Mouse (Mus musculus) G1E-ER4 (cell line): ENCODE data around the gene BC052040. TPM values are rescaled to one million over a fixed set of nuclear protein-coding genes. Genes with fewer than 3 reads are reported as not detected.

ENCODE experiments used
- GATA1 ChIP-seq: IDR thresholded peaks from one replicate; pipeline ENCODE4 v1.8.0; 2012; ENCODE audit warnings: low read length, inconsistent platforms
- polyA plus RNA-seq: library from polyadenylated mRNA; stranded (reverse); fragments of >175 nt; gene quantifications from 2 replicates; pipeline ENCODE4 v1.2.3, GENCODE M21; 2012

BC052040 gene
- polyA plus RNA-seq, 1 experiment: 6.4 TPM

DNA sequence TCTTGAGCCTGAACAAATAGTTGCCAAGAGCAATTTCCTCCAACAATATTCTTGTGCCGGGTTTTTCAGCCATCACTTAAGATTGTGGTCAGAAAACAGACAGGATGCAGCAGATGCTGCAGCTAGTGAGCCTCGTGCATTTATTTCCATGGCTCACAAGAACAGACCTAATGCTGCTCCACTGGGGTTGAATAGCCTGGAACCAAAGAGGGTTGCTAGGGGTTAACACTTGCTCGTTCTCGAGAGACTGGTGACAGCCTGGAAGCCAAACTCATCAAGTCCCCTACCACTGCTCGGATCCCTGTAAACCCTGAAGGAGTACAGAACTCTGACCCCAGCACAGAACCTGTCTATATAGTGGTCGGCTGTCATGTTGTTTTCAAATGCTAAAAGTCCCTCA, 144.4 kb downstream of the BC052040 start:
- TF ChIP-seq GATA1: no peak

DNA sequence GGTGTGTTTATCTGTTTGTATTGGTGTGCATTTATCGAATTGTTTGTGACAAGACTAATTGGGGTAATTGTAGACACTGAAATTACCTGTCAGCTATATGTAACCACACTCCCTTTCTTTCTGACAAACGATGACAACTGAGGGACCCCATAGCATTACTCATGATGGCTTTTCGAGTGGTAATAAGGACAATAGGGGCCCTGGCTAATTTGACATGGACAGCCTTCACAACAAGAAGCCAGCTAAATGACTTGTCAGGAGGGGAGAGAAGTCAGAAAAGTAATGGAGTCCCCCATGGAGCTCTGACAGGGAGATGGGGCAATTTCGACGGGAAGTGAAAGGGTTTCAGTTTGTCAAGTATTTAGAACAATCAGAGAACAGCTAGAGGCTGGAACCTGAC, 145.3 kb downstream of the BC052040 start:
- TF ChIP-seq GATA1: no peak

- TF ChIP-seq GATA1: no peak
These were observed 147.1 kb downstream of the BC052040 start for GRCm38 (mm10) chr2:115728627-115729026.

DNA sequence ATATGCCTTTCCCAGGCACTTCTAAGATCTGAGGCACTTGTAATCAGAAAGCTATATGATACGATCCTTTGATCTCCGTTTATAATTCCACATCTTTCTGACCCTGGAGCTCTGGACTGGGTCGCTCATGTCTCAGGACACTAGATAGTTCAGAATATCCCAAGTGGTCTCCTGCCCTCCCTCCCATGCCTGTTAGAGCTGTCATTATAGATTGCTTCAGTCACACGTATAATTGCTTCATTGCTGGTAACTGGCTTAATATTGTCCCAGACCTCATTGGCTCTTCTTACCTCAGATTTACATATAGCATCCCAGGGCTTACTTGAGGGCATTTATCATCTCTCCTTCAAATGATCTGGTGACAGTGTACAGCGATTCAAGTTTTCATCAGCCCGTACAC, 149.0 kb downstream of the BC052040 start:
- TF ChIP-seq GATA1: no peak

- TF ChIP-seq GATA1: no peak
These were observed 149.7 kb downstream of the BC052040 start for GRCm38 (mm10) chr2:115731171-115731570.

DNA sequence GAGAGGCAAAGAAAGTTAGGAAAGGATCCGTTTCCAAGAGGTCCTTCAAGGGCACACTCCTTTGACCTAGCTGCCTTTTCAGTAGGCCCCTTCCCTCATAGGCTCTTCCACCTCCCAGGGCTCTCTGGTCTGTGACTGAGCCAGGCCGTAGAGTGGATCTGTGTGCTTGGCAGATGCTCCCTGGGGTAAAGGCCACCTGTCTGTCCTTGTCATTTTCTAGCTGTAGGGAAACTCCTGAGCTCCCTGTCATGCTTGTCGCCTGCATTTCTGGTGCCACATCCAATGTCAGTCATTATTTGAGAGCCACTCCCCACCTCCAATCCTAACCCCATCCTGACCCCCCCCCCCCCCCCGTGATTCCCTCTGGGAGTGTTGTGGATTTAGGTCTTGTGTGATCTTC, 151.1 kb downstream of the BC052040 start:
- TF ChIP-seq GATA1: no peak

- TF ChIP-seq GATA1: no peak
These were observed 151.6 kb downstream of the BC052040 start for GRCm38 (mm10) chr2:115733017-115733692.

GRCm38 (mm10) chr2:115734850-115735249, 153.3 kb downstream of the BC052040 start:
- TF ChIP-seq GATA1: no peak

DNA sequence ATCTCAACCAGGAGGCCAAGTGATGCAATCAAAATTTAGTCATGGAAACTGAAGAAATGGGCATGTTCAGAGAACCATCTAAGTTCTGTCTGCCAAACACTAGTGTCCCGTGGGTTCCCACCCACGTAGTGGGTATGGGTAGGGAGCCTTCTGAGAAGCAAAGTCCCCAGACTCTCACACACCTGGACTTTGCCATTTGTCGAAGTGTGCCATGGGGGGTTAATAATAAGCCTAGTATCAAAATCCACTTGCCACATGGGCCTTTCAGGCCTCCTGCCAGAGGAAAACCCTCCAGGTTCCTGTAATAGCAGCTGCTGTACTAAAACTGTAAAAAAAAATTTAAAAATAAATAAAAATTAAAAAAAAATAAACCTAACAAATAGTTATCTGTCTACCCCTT, 154.9 kb downstream of the BC052040 start:
- no peak for TF ChIP-seq GATA1

DNA sequence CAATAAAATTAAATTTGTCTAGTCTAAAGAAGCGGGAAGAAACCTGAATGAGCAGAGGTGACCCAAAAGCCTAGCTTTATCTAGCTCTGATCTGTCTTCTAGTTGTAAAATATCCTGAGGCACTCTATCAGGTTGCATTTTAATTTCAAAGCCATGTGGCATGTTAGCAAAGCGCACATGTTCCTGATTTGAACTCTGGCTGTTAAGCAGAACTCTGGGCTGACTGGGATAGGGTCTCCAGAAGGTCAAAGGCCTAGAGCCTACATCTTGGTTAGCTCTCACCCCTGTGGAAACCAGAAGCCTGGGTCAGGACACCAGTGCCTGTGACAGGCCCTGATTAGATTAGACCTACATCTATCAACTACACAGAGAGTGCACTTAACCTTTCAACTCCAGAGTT, 156.4 kb downstream of the BC052040 start:
- TF ChIP-seq GATA1: no peak

DNA sequence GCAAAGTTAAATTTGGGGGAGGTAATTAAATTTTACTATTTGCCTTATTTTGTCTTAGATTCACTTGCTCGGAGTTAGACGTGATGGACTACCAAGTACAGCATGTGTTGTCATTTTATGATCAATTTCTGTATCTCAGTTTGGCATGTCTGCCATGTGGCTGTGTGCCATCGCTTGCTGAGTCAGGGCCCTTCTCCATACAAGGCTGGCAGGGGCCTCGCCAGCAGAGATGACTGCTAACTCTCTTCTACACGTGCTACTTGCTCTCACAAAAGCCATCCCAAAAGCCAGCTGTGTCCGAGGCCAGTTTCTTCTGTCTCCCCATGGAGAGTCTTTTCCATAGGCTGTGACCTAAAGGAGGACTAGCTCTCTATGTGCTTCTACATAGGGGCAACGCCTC, 160.5 kb downstream of the BC052040 start:
- no peak for TF ChIP-seq GATA1

- TF ChIP-seq GATA1: no peak
These were observed 166.1 kb downstream of the BC052040 start for GRCm38 (mm10) chr2:115747639-115748038.

- no peak for TF ChIP-seq GATA1
These were observed 169.7 kb downstream of the BC052040 start for GRCm38 (mm10) chr2:115751177-115751576.

DNA sequence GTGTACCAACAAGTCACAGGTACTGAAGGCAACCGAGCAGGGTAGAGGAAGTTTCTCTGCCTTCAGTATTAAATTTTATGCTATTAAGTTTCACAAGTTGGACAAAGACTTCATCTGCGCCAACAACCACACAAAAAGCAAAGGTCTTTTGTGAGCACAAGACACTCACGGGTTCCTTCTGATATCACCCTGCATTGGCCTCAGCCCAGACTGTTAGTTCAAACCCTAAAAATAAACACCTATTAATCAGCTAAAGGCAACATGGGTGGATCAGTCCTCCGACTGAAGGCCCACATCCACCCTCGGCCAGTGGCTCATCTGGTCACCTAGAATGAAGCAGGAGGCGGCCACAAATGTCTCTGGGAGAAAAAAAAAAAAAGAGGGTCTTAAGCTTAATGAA, 176.2 kb downstream of the BC052040 start:
- no peak for TF ChIP-seq GATA1

DNA sequence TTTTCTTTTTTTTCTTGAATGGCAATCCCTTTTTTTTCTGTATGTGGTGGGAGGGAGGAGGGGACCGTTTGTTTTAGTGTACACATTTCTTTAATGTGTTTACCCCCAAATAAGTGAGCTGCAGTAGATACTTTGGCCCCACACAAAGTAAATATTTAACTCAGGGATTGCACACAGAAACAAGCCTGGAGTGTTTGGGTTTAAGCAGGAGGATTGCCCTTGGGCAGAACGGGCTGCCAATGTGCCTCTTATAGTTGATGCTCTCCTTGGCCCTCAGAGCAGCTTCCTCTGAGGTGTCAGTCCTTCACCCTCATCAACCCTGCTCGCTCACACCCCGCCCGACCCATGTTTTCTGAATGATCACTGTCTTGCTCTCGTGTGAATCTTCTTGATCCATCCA, 177.0 kb downstream of the BC052040 start:
- TF ChIP-seq GATA1: no peak

- TF ChIP-seq GATA1: no peak
These were observed 183.2 kb downstream of the BC052040 start for GRCm38 (mm10) chr2:115764595-115765305.

DNA sequence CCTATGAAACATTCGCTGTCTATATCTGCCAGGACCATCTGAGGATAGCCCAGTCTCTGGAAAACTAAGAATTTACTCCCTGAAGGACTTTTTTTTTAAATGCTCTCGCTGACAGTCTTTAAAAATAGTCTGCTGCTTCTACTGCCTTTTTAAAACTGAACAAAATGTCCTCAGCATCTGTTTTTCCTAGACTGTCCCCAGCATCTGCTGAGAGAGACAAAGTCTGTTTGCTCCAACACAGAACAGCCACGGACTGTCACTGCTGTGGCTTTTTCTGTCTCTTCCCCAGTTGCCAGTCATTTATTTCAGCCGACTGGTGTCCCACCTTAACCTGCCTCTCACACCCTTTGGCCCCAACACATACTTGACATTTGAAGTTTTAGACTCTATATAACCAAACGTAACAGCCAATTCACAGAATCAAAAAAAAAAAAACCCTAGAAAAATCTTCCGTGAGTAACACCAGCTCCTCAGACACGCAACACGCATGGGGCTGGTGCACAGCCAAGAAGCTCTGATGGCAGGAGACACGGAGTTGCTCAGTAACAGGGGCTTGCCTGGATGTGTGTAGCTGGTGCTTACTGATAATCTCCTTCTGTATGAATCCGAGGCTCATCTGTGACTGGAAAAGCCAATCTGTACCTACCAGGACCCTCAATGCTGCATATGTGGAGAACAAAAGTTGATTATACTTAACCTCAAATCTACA, 188.2 kb downstream of the BC052040 start:
- TF ChIP-seq GATA1: no peak

- no peak for TF ChIP-seq GATA1
These were observed 191.2 kb downstream of the BC052040 start for GRCm38 (mm10) chr2:115772709-115773108.
